Mouse (Mus musculus) heart, postnatal 0 days (tissue): ENCODE results near the gene Rtp2.

ENCODE experiments used
- CTCF ChIP-seq: IDR thresholded peaks from 2 replicates; pipeline ENCODE4 v1.5.1; 2016; ENCODE audit warnings: antibody characterized with exemption, control low read depth, low read depth
- EP300 ChIP-seq: IDR thresholded peaks from 2 replicates; pipeline ENCODE4 v1.6.1; 2016; ENCODE audit warnings: antibody characterized with exemption, low read depth

GRCm38 (mm10) chr16:23944801-23945200 is 12.6 kb upstream of the Rtp2 start:
- no peak for TF ChIP-seq CTCF
- TF ChIP-seq EP300 = no peak
